Mouse (Mus musculus): ENCODE measurements at regions not wholly inside any gene's neighbourhood (a gene's known extent, or its start where the extent isn't known, plus 50 kb on each side); places are given as distances from the start of the nearest gene placed in this dataset.
A peak's percentile ranks its signal among the peaks of the same experiment; 100 is the strongest.

- Histone ChIP-seq H3K4me1 (ENCODE audit: control insufficient read depth, insufficient read depth, low read length) (no peaks in the 10 kb centered on the region), H3K4me3 (ENCODE audit: insufficient read depth, low read depth, low read length) (no peak overlapping the region), H3K27me3 (ENCODE audit: control insufficient read depth, insufficient read depth, low read length) (no peaks in the 10 kb centered on the region), H3K9ac (ENCODE audit: low read depth, low read length) (no peak overlapping the region), H3K79me2 (ENCODE audit: control insufficient read depth, insufficient read depth, low read length) (no peaks in the 10 kb centered on the region), H3K27ac (replicated peaks; ENCODE audit: insufficient read depth, low read depth, low read length) (no peak overlapping the region), H3K36me3 (ENCODE audit: control insufficient read depth, insufficient read depth, low read length) (no peaks in the 10 kb centered on the region)
- DNase-seq (ENCODE audit: extremely low read depth, low read depth, low spot score), result peak; percentile 23
- WGBS, result 3% methylated on average over 2 of the region's 2 CpGs
- peak; percentile 52; the same call in 1 of the 2 replicates for TF ChIP-seq CTCF (IDR thresholded peaks at IDR 0.05; ENCODE audit: low read depth, low read length)
- TF ChIP-seq POLR2A (IDR thresholded peaks at IDR 0.05; ENCODE audit: extremely low read depth, insufficient read depth, low read length), result no peak
Observed at GRCm38 (mm10) chr19:14080538-14080937, 167.2 kb downstream of the Olfr1505 start.

- Histone ChIP-seq H3K4me1 (ENCODE audit: control insufficient read depth, insufficient read depth, low read length) (no peaks in the 10 kb centered on the region), H3K36me3 (ENCODE audit: control insufficient read depth, insufficient read depth, low read length) (no peaks in the 10 kb centered on the region), H3K4me3 (ENCODE audit: insufficient read depth, low read depth, low read length) (no peak overlapping the region), H3K27ac (replicated peaks; ENCODE audit: insufficient read depth, low read depth, low read length) (no peak overlapping the region), H3K27me3 (ENCODE audit: control insufficient read depth, insufficient read depth, low read length) (no peaks in the 10 kb centered on the region), H3K9ac (ENCODE audit: low read depth, low read length) (no peak overlapping the region), H3K79me2 (ENCODE audit: control insufficient read depth, insufficient read depth, low read length) (no peaks in the 10 kb centered on the region)
- WGBS, result 86% methylated on average over 3 of the region's 3 CpGs
- no peak for DNase-seq (ENCODE audit: extremely low read depth, low read depth, low spot score)
- TF ChIP-seq POLR2A (IDR thresholded peaks at IDR 0.05; ENCODE audit: extremely low read depth, insufficient read depth, low read length) (no peak), CTCF (IDR thresholded peaks at IDR 0.05; ENCODE audit: low read depth, low read length) (no peak)
Observed at GRCm38 (mm10) chr19:14084726-14085125, 171.4 kb downstream of the Olfr1505 start.

GRCm38 (mm10) chr19:14090106-14090505 lies 176.8 kb downstream of the Olfr1505 start:
- H3K27me3 ChIP-seq (ENCODE audit: control insufficient read depth, insufficient read depth, low read length), result no peaks in the 10 kb centered on the region
- H3K79me2 ChIP-seq (ENCODE audit: control insufficient read depth, insufficient read depth, low read length), result no peaks in the 10 kb centered on the region
- no peak overlapping the region for H3K27ac ChIP-seq (replicated peaks; ENCODE audit: insufficient read depth, low read depth, low read length)
- no peak overlapping the region for H3K9ac ChIP-seq (ENCODE audit: low read depth, low read length)
- no peak for DNase-seq (ENCODE audit: extremely low read depth, low read depth, low spot score)
- no peaks in the 10 kb centered on the region for H3K4me1 ChIP-seq (ENCODE audit: control insufficient read depth, insufficient read depth, low read length)
- TF ChIP-seq POLR2A (IDR thresholded peaks at IDR 0.05; ENCODE audit: extremely low read depth, insufficient read depth, low read length) (no peak), CTCF (IDR thresholded peaks at IDR 0.05; ENCODE audit: low read depth, low read length) (no peak)
- no peak overlapping the region for H3K4me3 ChIP-seq (ENCODE audit: insufficient read depth, low read depth, low read length)
- 94% methylated on average over 3 of the region's 3 CpGs for WGBS
- no peaks in the 10 kb centered on the region for H3K36me3 ChIP-seq (ENCODE audit: control insufficient read depth, insufficient read depth, low read length)

- no peak overlapping the region for H3K27ac ChIP-seq (replicated peaks; ENCODE audit: insufficient read depth, low read depth, low read length)
- H3K9ac ChIP-seq (ENCODE audit: low read depth, low read length), result no peak overlapping the region
- H3K4me1 ChIP-seq (ENCODE audit: control insufficient read depth, insufficient read depth, low read length), result no peaks in the 10 kb centered on the region
- H3K36me3 ChIP-seq (ENCODE audit: control insufficient read depth, insufficient read depth, low read length), result no peaks in the 10 kb centered on the region
- DNase-seq (ENCODE audit: extremely low read depth, low read depth, low spot score), result no peak
- no peak overlapping the region for H3K4me3 ChIP-seq (ENCODE audit: insufficient read depth, low read depth, low read length)
- no peaks in the 10 kb centered on the region for H3K79me2 ChIP-seq (ENCODE audit: control insufficient read depth, insufficient read depth, low read length)
- WGBS, result 76% methylated on average over 2 of the region's 2 CpGs
- TF ChIP-seq CTCF (IDR thresholded peaks at IDR 0.05; ENCODE audit: low read depth, low read length) (no peak), POLR2A (IDR thresholded peaks at IDR 0.05; ENCODE audit: extremely low read depth, insufficient read depth, low read length) (no peak)
- H3K27me3 ChIP-seq (ENCODE audit: control insufficient read depth, insufficient read depth, low read length), result no peaks in the 10 kb centered on the region
Observed at GRCm38 (mm10) chr19:14094191-14094590, 180.9 kb downstream of the Olfr1505 start.

- 82% methylated on average over 5 of the region's 5 CpGs for WGBS
- Histone ChIP-seq H3K9ac (ENCODE audit: low read depth, low read length) (no peak overlapping the region), H3K4me3 (ENCODE audit: insufficient read depth, low read depth, low read length) (no peak overlapping the region), H3K27ac (replicated peaks; ENCODE audit: insufficient read depth, low read depth, low read length) (no peak overlapping the region), H3K27me3 (ENCODE audit: control insufficient read depth, insufficient read depth, low read length) (no peaks in the 10 kb centered on the region), H3K79me2 (ENCODE audit: control insufficient read depth, insufficient read depth, low read length) (no peaks in the 10 kb centered on the region), H3K4me1 (ENCODE audit: control insufficient read depth, insufficient read depth, low read length) (no peaks in the 10 kb centered on the region), H3K36me3 (ENCODE audit: control insufficient read depth, insufficient read depth, low read length) (no peaks in the 10 kb centered on the region)
- TF ChIP-seq CTCF (IDR thresholded peaks at IDR 0.05; ENCODE audit: low read depth, low read length) (no peak), POLR2A (IDR thresholded peaks at IDR 0.05; ENCODE audit: extremely low read depth, insufficient read depth, low read length) (no peak)
- no peak for DNase-seq (ENCODE audit: extremely low read depth, low read depth, low spot score)
Observed at GRCm38 (mm10) chr19:14096187-14096586, 182.9 kb downstream of the Olfr1505 start.

GRCm38 (mm10) chr19:14109091-14109490 lies 195.8 kb downstream of the Olfr1505 start:
- TF ChIP-seq POLR2A (IDR thresholded peaks at IDR 0.05; ENCODE audit: extremely low read depth, insufficient read depth, low read length), result no peak
- TF ChIP-seq CTCF (IDR thresholded peaks at IDR 0.05; ENCODE audit: low read depth, low read length), result no peak
- WGBS, result 81% methylated on average over 4 of the region's 4 CpGs
- H3K4me3 ChIP-seq (ENCODE audit: insufficient read depth, low read depth, low read length), result no peak overlapping the region
- DNase-seq (ENCODE audit: extremely low read depth, low read depth, low spot score), result no peak
- no peak overlapping the region for H3K27ac ChIP-seq (replicated peaks; ENCODE audit: insufficient read depth, low read depth, low read length)
- no peaks in the 10 kb centered on the region for H3K27me3 ChIP-seq (ENCODE audit: control insufficient read depth, insufficient read depth, low read length)
- no peaks in the 10 kb centered on the region for H3K79me2 ChIP-seq (ENCODE audit: control insufficient read depth, insufficient read depth, low read length)
- H3K4me1 ChIP-seq (ENCODE audit: control insufficient read depth, insufficient read depth, low read length), result no peaks in the 10 kb centered on the region
- H3K36me3 ChIP-seq (ENCODE audit: control insufficient read depth, insufficient read depth, low read length), result no peaks in the 10 kb centered on the region
- no peak overlapping the region for H3K9ac ChIP-seq (ENCODE audit: low read depth, low read length)

Data from liver, adult 2 months (tissue).